Mouse (Mus musculus): ENCODE data around the gene Yod1.
A peak's percentile ranks its signal among the peaks of the same experiment; 100 is the strongest.

Yod1 gene

GRCm38 (mm10) chr1:130717291-130717871, at the start of gene Yod1:
Gene Yod1, plus strand, starts transcription at chr1:130717327.
- DNase-seq (ENCODE audit: low spot score) = peak; percentile 88

- DNase-seq (ENCODE audit: low spot score) = no peak
Measured at GRCm38 (mm10) chr1:130678551-130678950, 38.6 kb upstream of the Yod1 start.

GRCm38 (mm10) chr1:130681075-130681474, 36.1 kb upstream of the Yod1 start:
- DNase-seq (ENCODE audit: low spot score) = no peak

- DNase-seq (ENCODE audit: low spot score) = no peak
Measured at GRCm38 (mm10) chr1:130681656-130682413, 35.3 kb upstream of the Yod1 start.

GRCm38 (mm10) chr1:130683905-130684304, 33.2 kb upstream of the Yod1 start:
- DNase-seq (ENCODE audit: low spot score) = no peak

GRCm38 (mm10) chr1:130698601-130699000, 18.5 kb upstream of the Yod1 start:
- DNase-seq (ENCODE audit: low spot score) = no peak

GRCm38 (mm10) chr1:130699937-130700633, 17.0 kb upstream of the Yod1 start:
- peak; percentile 23 for DNase-seq (ENCODE audit: low spot score)

GRCm38 (mm10) chr1:130701976-130702375, 15.2 kb upstream of the Yod1 start:
- DNase-seq (ENCODE audit: low spot score) = no peak

GRCm38 (mm10) chr1:130703613-130704012, 13.5 kb upstream of the Yod1 start:
- DNase-seq (ENCODE audit: low spot score) = no peak

- DNase-seq (ENCODE audit: low spot score) = no peak
Measured at GRCm38 (mm10) chr1:130710283-130711080, 6.6 kb upstream of the Yod1 start.

GRCm38 (mm10) chr1:130714046-130714445, 3.1 kb upstream of the Yod1 start:
- no peak for DNase-seq (ENCODE audit: low spot score)

GRCm38 (mm10) chr1:130715561-130716217, 1.4 kb upstream of the Yod1 start, which contains the start of gene Gm29427:
Gene Gm29427, minus strand, starts transcription at chr1:130715799.
- peak; percentile 95 for DNase-seq (ENCODE audit: low spot score)

- no peak for DNase-seq (ENCODE audit: low spot score)
Measured at GRCm38 (mm10) chr1:130716218-130716512, 962 bp upstream of the Yod1 start.

GRCm38 (mm10) chr1:130716513-130717290, 425 bp upstream of the Yod1 start:
- peak; percentile 49 for DNase-seq (ENCODE audit: low spot score)

GRCm38 (mm10) chr1:130724206-130724605, 7.1 kb downstream of the Yod1 start:
- no peak for DNase-seq (ENCODE audit: low spot score)

GRCm38 (mm10) chr1:130726396-130726795, 9.3 kb downstream of the Yod1 start:
- no peak for DNase-seq (ENCODE audit: low spot score)

GRCm38 (mm10) chr1:130728070-130728469, 10.9 kb downstream of the Yod1 start:
- DNase-seq (ENCODE audit: low spot score) = no peak

- no peak for DNase-seq (ENCODE audit: low spot score)
Measured at GRCm38 (mm10) chr1:130728708-130729107, 11.6 kb downstream of the Yod1 start.

- DNase-seq (ENCODE audit: low spot score) = no peak
Measured at GRCm38 (mm10) chr1:130729153-130729552, 12.0 kb downstream of the Yod1 start, which contains the start of gene Pfkfb2. Gene Pfkfb2, minus strand, starts transcription at chr1:130729253.

- DNase-seq (ENCODE audit: low spot score) = no peak
Measured at GRCm38 (mm10) chr1:130731741-130732337, 14.7 kb downstream of the Yod1 start, which contains the start of gene AA986860. Gene AA986860, plus strand, starts transcription at chr1:130731976.
